Mouse (Mus musculus): Measurements from ENCODE around the gene Nfic. TPM values are rescaled to one million over a fixed set of nuclear protein-coding genes. Genes with fewer than 3 reads are reported as not detected.

Nfic gene
- total RNA-seq, 2 experiments from 2014 or later = 125 to 130 TPM

DNA sequence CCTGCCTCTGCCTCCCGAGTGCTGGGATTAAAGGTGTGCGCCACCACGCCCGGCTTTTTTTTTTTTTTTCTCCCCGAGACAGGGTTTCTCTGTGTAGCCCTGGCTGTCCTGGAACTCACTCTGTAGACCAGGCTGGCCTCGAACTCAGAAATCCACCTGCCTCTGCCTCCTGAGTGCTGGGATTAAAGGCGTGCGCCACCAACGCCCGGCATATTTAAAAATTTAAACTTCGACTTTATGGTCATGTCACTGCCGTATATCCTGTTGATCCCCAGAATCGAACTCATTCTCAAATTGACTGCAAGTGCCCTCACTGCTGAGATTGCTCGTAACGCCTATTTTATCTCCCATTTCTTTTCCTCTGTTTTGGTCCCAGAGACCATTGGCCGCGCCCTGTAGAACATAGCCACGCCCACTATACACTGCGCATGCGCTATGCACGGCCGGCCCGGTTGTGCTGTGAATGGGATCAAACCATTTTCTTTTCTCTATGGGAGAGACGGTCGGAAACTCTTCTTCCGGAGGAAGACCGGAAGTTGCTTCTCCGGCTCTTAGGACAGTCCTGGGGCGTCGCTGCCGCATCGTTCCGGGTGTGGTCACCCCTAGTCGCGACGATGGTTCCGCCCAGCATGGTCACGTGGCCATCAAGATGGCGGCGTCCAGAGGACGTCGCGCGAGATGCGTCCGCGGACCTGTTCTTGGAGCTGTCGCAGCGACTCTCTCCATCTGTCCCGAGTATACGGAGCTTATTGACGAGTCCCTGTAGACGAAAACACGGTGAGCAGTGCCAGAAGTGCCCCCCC lies 71.4 kb downstream of the Nfic start, which contains the start of the genes Dohh and Gm48551:
Dohh (plus strand) TSS at position 627 of the 803 bp plus-strand sequence.
Gm48551 (plus strand) TSS at position 665 of the 803 bp plus-strand sequence.
- DNase-seq = peak; percentile 100

DNA sequence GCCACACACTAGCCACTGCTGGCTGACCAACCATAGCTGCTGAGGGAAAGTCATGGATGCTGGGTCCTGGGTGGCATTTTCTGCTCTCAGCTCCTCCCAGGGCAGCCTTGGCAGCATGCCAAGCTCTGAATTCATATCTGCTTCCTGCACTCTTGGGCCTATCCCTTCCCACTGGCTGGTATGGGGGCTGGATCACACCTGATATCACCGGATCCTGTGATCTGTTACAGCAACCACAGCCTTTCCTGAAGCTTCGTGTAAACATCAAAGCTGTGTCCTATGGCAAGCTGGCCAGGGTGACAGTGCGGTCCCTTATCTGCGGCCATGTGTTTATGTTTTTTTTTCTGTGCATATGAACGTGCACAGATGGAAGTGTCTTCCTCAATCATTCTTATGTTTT lies 73.4 kb downstream of the Nfic start:
- DNase-seq = peak; percentile 57

DNA sequence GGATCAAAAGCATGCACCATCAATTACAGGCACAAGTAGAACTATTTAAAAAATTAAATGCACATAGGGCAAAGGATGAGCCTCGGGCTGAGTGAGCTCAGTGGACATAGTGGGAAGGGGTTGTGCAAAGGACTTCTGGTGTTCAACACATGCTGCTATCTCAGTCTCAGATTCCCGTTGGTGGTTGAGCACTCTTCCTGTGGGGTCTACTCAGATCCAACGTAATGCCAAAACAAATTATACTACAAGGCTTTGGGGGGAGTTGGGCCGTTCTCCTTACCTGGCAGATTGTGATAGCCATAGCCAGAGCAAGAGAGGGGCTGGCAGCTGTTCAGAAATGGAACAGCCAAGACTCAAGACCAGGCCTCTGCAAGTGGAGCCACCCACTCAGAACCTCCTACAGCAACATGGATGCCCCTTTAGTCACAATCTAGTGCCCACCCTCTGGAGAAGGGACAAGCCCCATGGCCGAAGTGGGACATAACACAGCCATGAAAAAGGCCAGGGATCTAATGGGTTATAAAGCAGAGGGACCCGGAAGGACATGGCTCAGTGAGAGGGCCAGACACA lies 75.5 kb downstream of the Nfic start:
- no peak for DNase-seq

DNA sequence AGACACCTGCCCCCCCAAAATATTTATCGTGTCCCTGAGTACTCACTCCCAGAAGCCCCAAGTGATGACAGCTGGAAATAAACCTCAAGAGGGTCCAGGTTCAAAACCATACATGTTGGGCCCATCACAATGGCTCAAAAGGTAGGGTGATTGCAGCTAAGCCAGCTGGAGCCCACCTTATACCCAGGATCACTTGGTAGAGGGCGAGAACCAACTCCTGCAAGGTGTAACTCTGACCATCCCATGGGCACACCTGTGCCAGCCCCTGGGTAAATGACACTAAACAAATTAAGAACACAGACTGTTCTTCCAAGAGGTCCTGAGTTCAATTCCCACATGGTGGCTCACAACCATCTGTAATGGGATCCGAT lies 76.3 kb downstream of the Nfic start:
- no peak for DNase-seq

DNA sequence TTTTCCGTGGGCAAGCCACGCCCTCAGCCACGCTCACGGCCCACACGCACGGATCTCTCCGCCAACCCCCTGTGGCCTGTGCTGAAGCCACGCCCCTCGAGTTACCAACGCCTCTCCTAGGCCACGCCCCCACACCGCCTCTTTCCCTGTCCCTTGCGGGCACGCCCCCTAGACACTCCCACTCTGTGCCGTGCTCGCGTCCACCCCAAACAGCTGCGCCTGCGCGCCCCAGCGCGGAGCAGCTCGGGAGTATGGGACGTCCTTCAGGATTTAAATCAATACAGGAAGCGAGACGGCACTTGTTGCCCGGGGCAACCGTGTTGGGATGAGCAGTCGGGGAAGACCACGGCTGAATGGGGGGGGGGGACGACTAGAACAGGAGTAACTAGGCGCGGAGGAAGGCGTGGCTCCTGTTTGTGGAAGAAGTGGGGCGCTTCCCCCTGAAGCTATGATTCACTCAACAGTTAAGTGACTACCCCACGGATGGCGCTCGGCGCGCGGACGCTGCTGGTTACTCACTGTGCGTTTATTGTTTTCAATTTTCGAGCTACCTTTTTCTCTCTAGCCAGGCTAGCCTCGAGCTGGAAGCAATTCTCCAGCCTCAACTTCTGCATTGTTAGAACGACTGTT lies 76.8 kb downstream of the Nfic start:
- DNase-seq = peak; percentile 100

DNA sequence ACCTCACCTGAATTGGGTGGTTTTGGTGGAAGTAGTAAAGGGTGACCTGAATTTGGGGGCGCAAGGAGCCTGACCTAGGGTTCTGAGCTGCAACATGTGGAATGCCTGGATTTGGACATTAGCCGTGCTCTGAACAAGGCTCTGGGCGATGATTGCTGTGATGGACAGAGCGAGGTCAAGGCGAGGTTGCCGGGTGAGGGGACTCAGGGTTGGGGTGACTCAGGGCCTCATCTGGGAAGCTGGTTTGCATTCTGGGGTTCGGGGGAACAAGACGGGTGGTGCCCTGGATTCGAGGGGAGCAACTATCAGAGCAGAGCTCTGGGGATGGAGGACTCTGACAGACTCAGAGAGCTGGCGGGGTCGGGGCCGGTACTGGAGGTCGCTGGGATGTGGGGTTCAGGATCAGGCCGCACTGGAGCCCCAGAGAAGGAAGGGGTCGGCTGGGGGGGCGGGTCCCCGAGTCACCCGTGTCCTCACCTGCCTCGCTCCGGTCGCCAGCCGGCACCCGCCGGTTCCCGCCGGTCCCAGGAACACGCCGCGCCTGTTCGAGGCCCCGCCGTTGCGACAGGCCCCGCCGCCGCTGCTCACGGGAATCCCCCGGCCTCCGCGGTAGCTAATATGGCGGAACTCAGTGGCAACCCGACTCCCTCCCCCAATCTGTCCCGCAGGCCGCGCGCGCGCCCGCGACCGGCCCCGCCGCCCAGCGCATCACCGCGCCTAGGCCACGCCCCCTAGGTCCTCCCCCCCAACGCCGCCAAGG lies 77.5 kb downstream of the Nfic start, which contains the start of gene Fzr1:
Fzr1 (minus strand) TSS at position 724 of the 760 bp plus-strand sequence.
- no peak for DNase-seq

DNA sequence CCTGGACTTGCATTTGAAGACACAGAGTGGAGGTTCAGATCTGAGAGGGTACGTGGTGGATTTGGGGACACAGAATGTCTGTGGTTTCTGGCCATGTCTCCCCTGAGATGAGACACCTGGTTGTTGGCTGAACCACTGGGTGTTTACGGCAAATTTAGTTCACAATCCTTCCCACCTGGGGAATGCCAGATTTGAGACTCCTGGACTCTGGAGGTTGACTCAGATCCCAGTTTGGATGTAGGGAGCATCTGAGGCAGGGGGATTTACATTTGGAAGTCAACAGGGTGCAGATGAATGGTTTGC lies 78.1 kb downstream of the Nfic start:
- DNase-seq = no peak

DNA sequence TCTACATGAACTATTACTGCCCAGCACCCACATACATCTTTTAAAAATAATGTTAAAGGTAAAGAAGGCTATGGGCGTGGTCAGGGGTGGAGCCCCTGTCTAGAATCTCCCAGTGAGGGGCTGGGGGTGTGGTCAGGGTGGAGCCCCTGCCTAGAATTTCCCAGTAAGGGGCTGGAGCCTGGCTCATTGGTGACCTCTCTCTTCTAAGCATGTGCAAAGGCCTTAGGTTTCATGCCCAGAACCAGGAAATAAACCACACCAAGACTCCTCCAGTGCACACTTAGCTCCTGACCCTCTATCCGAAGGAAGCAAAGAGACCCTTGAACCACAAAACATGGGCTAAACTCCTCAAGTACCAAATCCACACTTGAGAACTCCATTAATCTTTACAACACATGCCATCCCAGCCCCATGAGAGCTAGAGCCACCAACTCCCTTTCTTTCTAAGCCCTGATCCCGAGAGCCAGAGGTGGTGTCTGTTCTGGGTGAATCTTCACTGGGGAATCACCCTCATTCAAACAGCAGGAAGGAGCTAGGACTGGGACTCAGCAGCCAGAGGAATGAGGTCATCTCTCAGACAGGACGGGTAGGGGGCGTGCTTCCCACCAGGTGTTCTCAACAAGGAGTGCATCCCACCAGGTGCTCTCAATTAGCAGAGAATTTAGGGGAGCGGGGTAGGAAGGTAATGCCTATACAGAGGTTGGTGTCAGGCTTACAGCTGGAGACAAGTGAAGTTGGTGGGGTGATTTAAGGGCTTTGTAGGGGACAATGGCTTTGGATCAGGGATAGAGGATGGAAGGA lies 78.7 kb downstream of the Nfic start:
- DNase-seq = no peak

DNA sequence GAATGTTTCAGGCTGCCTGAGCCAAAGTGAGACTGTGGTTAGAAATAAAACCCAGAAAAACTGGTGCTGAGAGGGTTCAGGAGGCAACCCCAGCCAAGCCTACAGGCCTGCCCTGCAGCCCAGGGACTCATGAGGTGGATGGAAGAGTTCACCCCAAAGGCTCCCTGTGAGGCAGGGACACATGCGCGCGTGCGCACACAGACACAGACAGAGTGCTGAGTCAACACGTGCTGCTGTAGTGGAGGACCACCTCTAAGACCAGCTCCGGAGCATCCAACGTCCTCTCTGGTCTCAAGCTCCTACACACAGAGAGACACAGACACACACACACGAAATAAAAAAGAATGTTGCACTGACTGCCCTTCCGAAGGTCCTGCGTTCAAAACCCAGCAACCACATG lies 80.1 kb downstream of the Nfic start:
- DNase-seq = no peak

DNA sequence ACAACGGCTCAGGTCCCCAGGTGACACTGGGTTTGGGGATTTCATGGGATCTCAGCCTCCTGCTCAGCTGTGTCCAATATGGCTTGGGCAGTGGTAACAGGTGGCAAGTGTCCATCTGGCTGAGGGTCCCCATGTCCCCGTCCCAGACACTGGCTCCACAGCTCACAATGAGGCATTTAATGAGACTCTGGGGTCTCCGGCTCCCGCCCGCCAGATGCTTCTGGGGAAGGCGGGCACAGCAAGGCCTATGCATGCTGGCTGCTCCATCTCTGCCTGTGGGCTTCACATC lies 88.3 kb downstream of the Nfic start:
- no peak for DNase-seq

DNA sequence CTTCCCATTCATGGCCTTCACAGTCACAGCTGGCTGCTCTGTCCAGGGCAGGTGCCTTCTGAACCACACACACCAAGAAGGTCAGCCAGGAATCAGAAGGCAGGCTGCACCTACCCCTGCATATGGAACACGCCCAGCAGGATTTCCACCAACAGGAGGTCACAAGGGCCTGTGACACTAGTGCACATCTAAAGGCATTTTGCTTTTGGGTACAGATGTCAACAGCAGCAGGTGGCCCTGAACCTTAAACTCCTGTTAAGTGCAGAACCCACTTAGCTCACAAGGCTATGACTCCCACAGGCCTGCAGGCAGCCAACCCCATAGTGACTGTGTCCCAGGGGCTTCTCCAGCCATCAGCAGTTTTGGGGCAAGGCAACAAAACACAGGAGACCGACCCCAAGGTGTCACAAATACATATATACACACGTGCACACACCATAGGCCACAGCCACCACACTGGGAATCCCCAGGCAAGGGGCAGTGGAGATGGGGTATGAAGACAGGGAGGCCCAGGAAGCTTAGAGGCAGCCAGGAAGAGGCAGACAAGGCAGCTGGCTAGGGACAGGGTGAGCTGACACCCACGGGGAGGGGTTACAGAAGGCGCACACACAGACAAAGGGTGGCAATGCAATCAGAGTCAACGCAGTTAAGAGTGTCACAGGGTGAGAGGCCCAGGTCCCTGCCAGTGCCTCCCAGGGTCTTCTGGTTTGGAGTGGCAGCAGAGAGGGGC lies 88.8 kb downstream of the Nfic start:
- no peak for DNase-seq

DNA sequence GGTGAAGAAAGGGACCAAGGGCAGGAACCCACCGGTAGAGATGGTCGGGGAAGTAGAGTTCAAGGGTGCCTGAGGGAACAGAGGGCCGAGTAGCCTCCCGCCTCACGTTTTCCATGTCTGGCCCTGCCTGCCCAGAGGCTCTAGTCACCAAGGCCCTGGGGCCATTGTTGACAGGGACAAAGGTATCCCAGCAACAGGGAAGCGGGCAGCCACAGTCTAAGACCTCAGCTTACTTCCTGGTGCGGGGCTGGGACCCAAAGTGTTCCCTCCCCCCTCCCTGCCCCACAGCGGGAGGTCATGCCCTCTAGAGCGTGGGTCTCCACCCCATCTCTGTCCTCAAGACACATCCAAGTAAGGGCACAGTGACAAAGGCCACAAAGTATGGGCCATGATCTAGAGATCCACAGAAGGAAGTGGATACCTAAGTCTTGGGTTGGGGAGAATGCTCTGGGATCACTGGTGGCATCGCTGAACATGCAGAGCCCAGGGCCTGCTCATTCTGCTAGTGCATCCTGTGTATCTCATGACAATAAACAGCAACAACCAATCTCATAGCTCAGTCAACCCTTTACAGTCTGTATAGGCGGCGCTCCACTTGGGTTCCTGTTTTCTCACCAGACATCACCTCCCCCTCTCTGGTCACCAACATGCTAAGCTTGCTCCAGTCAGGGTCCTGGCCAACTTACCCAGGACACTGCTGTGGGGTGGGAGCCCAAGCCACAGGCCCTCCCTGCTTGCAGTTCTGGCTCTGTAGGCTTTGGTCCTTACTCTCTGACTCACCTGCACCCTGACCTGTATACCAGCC lies 89.6 kb downstream of the Nfic start, which contains the start of gene 4930404N11Rik:
4930404N11Rik (minus strand) TSS at position 145 of the 805 bp plus-strand sequence.
- DNase-seq = no peak

DNA sequence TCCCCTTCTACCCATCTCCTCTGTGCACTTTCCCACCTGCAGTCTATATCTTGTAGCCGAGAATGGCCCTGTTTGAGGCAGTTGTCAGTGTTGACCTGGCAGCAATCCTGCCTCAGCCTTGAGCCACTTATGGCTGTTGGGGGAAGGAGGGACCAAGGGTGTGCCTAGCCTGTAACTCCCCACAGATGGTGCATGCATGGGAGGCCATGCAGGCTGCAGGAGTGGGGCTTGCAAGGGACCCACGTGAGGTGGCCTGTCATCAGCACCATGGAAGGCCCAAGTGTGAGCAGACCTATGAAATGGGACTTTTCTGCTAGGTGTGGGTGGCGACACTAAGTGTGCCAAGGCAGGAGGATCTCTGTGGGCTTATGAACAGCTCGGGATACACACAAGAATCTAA lies 90.4 kb downstream of the Nfic start:
- no peak for DNase-seq

DNA sequence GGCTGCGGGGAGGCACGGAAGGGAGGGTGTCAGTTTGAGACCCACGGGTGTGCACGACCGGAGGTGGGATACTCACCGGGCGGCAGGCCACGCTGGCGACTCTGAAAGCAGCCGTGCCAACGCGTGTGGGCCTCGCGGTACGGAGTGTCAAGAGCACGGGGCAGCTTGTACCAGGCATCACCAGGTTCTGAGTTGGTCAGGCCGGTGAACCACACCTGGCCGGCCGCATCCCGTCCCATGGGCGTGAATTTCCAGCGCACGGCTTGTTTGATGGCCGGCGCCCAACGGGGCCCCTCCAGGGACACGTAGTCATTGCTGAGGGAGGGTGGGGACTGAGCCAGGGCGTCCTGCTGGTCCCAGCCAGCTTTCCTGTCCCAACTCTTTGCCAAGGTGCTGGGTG lies 90.8 kb downstream of the Nfic start:
- DNase-seq = peak; percentile 61

DNA sequence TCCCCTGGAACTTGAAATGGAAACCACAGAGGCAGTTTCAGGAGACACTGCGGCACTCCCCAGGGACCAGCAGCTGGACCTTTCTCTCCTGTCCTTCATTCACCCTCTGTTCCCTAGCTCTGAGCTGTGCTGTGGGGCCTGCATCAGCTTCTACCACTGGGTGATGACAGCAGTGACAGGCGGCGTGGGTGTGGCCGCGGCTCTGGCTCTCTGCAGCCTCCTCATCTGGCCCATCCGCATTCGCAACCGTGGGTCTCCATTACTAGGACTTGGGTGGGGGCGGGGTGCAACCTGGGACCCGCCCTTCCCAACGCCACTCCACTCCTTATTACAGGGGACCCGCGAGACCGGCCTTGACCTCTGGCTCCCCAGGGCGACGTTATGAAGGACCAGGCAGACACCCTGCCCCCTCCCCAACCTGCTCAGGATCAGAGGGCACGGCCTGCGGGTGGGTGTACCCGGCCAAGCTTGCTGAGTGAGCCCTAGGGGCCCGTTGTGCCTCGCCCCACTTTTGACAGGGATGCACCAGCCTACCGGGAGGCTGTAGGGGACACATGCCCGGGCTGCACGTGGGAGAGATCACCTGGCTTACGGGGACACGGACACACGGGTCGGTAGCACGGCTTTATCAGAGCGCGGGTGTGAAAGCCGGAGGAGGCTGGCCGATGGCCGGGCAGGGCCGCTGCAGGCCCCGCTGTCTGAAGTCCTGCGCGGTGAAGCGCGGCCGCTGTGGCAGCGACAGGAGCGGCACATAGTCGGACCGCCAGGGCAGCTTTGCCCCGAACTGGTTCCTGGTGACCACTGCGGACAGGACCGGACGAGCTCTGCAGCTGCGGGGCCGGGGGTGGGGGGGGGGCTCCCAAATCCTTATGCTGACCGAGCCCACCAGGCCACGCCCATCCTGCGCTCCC lies 91.7 kb downstream of the Nfic start:
- peak; percentile 74 for DNase-seq

DNA sequence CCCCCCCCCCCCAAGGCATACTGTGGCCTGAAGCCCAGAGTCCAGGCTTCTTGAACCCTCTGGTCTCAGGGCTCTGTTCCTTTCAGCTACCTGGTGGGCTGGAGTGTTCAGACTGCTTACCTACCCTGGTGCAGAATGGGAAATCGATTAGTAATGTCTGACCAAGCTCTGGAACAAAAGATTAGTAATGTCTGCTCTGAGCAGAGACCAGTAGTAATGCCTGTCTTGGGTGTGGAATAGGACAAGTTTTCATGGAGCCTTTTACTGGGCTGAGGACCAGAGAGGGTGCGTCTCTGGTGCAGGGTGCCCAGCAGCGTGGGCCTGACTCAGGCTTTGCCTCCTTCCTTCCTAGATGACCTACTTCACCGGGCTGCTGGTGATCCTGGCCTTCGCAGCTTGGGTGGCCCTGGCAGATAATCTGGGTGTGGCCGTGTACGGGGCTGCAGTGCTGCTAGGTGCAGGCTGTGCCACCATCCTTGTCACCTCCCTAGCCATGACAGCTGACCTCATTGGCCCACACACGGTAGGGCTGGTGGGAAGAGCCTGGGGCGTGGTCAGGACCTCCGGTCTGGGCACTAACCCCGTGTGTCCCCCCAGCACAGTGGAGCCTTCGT lies 93.0 kb downstream of the Nfic start:
- no peak for DNase-seq

DNA sequence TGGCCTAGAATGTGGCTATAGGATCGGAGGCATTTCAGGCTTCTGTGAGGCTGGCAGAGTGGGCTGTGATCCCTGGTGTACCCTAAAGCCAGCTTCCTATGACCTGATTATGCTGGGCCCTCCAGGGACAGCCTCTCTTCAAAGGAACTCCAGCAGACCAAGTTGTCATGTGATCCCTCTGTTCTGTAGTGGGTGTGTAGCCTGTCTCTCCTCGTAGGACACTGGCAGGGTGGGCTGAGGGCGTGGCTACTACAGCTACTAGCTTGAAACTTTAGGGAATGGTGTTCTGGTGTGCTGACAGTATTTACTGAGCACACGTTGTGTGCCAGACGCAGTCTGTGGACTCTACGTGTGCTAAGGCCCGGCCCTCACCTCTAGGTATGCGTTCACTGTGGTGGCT lies 94.7 kb downstream of the Nfic start:
- no peak for DNase-seq

DNA sequence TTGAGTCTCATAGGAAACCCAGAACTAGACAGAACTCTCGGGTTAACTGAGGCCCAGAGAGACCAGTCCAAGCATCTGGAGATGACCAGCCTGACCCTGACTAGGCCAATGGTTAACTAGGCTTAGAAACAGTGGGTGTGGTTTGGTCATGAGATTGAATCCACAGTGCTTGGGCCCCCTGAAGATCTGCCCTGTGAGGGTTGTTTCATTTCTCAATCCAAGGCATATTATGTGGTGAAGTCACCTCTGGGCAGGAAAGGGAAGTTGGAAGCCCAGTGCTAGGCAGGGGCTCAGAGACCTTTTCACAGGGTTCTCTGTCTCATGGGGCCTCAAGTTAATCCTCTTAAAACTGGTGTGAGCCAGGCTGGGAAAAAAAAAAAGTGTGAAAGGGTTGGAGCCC lies 96.6 kb downstream of the Nfic start:
- DNase-seq = no peak

DNA sequence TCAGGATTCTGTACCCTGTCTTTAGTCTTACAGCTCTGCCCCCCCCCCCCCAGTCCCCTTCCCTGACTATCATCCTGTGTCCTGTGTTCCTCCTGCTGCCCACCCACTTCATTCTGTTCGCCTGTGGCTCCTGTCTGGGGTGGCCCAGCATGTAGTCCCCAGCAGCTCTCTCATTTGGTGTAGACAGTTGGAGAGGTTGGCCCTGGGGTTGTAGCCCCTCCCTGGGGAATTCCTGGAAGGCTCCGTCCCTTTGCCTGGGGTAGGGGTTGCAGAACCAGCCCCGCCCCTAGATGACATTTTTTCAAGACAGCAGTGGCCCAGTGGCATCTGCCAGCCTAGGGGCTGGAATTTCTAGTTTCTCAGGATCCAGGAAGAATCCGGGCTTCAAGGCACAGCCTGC lies 97.2 kb downstream of the Nfic start:
- DNase-seq = no peak
